Mouse (Mus musculus): ENCODE measurements around the gene Elp6. TPM values are rescaled to one million over a fixed set of nuclear protein-coding genes. Genes with fewer than 3 reads are reported as not detected.

The Elp6 gene
- polyA plus RNA-seq, 1 experiment from 2014 or later: 6.9 TPM

DNA sequence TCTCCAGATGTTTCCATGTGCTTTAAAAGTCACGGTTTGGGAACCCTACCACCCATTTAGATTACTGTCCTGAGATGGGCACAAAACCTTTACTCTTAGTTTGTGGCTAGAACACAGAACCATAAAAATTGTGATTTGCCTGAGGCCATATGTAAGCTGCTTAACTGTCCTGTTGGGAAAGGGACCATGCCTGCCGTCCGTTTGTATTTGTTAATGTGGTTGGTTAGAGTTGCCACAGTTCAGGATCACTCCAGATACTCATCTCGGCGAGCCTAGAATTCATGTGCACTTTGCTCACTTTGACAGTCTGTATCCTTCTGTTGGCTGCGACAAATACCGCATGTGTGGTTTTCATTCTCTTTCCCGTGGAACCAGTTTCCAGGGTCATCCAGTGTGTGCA, 29.9 kb downstream of the Elp6 start:
- ATAC-seq (ENCODE audit: insufficient read depth): no peak
- 38% methylated on average over 8 of the region's 8 CpGs for WGBS (ENCODE audit: insufficient replicate concordance)
- no peak overlapping the region for H3K9ac ChIP-seq
- H3K9me3 ChIP-seq (replicated peaks): no peaks in the 10 kb centered on the region
- H3K4me2 ChIP-seq: peak overlapping the region; percentile 95
- peaks cover 42% of the 10 kb centered on the region for H3K4me1 ChIP-seq (replicated peaks)
- 0 out of 2 replicates have a peak overlapping the region, but pooled peaks have one; percentile 14 for H3K27ac ChIP-seq (replicated peaks)
- H3K36me3 ChIP-seq (replicated peaks): no peaks in the 10 kb centered on the region
- peak overlapping the region; percentile 85 for H3K4me3 ChIP-seq (replicated peaks)
- H3K27me3 ChIP-seq: no peaks in the 10 kb centered on the region

DNA sequence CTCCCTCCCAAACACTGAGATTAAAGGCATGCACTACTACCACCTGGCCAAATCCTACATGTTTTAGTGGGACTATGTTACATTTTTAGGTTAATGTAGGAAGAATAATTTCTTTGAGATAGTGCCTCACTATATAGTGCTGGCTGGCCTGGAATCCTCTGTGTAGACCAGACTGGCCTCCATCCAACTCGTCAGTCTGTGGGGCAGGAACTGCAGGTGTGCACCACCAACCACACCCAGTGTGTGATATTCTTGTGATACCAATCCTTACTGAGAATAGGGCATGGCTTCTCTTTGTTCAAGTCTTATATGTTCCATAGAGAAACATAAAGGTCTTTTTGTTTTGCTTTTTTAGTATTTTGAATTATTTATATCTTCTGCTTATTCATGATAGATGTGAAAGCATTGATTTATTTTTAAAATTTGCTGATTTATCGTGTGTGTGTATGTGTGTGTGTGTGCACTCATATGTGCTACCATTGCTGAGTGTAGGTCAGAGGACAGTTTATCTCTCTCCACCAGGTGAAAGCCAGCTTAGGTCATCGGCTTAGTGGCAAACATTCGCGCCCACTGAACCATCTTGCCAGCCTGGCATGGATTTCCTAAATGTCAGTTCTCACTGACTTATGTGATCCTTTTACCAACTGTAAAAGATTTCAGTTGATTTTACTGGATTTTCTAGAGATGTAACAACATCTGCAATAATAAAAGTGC, 35.2 kb downstream of the Elp6 start:
- H3K4me3 ChIP-seq (replicated peaks): no peak overlapping the region
- H3K36me3 ChIP-seq (replicated peaks): no peaks in the 10 kb centered on the region
- peaks cover 44% of the 10 kb centered on the region for H3K4me1 ChIP-seq (replicated peaks)
- no peak overlapping the region for H3K4me2 ChIP-seq
- H3K9me3 ChIP-seq (replicated peaks): no peaks in the 10 kb centered on the region
- no peaks in the 10 kb centered on the region for H3K27me3 ChIP-seq
- no peak overlapping the region for H3K27ac ChIP-seq (replicated peaks)
- no peak for ATAC-seq (ENCODE audit: insufficient read depth)
- 57% methylated on average over 5 of the region's 5 CpGs for WGBS (ENCODE audit: insufficient replicate concordance)
- H3K9ac ChIP-seq: no peak overlapping the region

DNA sequence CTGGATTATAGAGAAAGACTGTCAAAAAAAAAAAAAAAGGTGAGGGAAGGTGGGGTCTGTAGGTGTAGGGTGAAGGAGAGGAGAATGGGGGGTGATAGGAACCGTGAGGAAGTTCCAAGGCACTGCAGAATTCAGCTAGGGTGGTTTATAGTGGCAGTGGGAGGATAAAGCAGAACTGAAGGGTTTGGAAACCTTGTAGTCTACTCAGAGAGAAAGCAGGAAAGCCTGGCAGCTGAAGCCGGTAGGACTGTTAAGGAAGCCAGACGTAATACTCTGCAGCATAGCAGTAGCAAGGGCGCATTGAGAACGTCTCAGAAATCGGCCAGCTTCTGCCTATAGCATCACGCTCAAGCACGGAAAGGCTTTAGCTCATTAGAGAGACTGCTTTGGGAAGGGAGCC, 37.0 kb downstream of the Elp6 start:
- Histone ChIP-seq H3K9me3 (replicated peaks) (no peaks in the 10 kb centered on the region), H3K9ac (no peak overlapping the region), H3K27ac (replicated peaks) (no peak overlapping the region), H3K4me1 (replicated peaks) (peaks cover 42% of the 10 kb centered on the region; the same call in 1 of the 2 replicates), H3K4me2 (no peak overlapping the region), H3K4me3 (replicated peaks) (no peak overlapping the region), H3K36me3 (replicated peaks) (no peaks in the 10 kb centered on the region), H3K27me3 (no peaks in the 10 kb centered on the region)
- ATAC-seq (ENCODE audit: insufficient read depth): no peak
- WGBS (ENCODE audit: insufficient replicate concordance): 58% methylated on average over 8 of the region's 8 CpGs

DNA sequence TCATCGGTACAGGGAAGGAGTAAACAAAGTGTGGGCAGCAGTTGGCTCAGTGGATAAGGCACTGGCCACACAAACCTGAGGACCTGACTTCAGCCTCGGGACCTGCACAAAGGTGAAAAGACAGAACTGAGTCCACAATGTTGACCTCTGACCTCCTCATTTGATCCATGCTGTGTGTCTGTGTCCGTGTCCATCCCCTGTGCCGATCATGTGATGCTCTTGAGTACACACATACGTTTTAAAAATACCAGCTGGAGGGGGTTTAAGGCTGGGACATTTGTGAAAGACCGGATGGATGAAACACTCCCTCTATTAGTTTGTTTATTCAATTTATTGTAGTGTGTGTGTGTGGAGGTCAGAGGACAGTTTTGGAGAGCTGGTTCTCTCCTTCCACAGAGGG, 38.8 kb downstream of the Elp6 start:
- H3K4me2 ChIP-seq: 0 out of 2 replicates have a peak overlapping the region, but pooled peaks have one; percentile 29
- no peaks in the 10 kb centered on the region for H3K9me3 ChIP-seq (replicated peaks)
- no peak overlapping the region for H3K9ac ChIP-seq
- peak overlapping the region; percentile 51; the same call in 1 of the 2 replicates for H3K27ac ChIP-seq (replicated peaks)
- peaks cover 35% of the 10 kb centered on the region for H3K4me1 ChIP-seq (replicated peaks)
- no peaks in the 10 kb centered on the region for H3K36me3 ChIP-seq (replicated peaks)
- 61% methylated on average over 6 of the region's 6 CpGs for WGBS (ENCODE audit: insufficient replicate concordance)
- ATAC-seq (ENCODE audit: insufficient read depth): peak; percentile 79
- H3K4me3 ChIP-seq (replicated peaks): no peak overlapping the region
- H3K27me3 ChIP-seq: no peaks in the 10 kb centered on the region

DNA sequence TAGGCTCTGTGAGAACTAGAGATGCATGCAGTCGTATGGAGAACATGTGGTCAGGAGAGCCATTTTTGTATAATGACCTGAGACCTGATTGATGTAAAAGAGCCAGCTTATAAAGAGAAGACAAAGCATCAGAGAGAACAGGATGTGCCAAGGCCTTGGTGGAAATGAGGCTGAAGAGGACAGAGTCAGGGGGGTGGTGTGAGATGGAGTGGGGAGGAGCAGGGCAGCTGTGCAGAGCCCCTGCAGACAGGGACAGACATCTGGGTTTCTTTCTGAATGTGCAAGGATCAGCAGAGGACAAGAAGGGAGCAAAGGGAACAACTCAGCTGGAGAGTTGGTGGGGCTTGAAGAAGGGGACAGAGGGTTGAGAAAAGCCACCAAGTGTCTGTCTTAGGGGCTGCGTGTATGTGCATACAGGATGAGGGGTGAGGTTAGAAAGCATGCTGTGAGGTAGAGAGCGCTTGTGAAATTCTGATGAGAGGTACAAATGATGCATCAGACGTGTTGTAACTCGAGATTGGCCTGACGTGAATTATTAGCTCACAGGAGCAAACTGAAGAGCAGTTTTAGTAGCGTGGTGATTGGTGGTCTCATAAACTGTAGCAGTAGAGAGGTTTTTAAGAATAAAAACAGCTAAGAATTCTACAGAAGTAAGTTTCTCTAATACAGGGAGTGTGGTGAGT, 40.2 kb downstream of the Elp6 start:
- no peak overlapping the region for H3K4me3 ChIP-seq (replicated peaks)
- H3K27ac ChIP-seq (replicated peaks): 0 out of 2 replicates have a peak overlapping the region, but pooled peaks have one; percentile 20
- H3K27me3 ChIP-seq: no peaks in the 10 kb centered on the region

DNA sequence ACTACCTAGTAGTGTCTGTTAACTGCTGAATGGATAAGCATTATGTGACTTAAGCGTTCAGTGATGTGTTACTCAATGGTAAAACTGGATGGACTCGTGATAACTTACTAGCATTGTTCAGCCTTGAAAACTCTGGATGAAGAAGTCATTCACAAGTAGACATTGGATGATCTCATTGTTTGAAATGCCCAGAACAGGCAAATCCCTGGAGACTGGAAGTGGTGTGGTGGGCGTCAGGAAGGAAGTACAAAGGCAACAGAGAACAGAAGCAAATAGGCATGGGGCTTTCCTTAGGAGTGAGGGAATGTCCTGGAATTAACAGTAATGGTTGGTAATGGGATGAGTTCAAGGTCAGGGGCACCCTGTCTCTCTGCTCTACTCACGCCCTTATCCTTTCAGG, 43.9 kb downstream of the Elp6 start:
- WGBS (ENCODE audit: insufficient replicate concordance): 49% methylated on average over 4 of the region's 4 CpGs
- Histone ChIP-seq H3K27ac (replicated peaks) (no peak overlapping the region), H3K4me2 (no peak overlapping the region), H3K9ac (no peak overlapping the region), H3K4me1 (replicated peaks) (peaks cover 45% of the 10 kb centered on the region), H3K4me3 (replicated peaks) (no peak overlapping the region), H3K36me3 (replicated peaks) (no peaks in the 10 kb centered on the region; the same call in 1 of the 2 replicates), H3K9me3 (replicated peaks) (no peaks in the 10 kb centered on the region), H3K27me3 (no peaks in the 10 kb centered on the region)
- no peak for ATAC-seq (ENCODE audit: insufficient read depth)

More for the DNA sequence above, 40.2 kb downstream of the Elp6 start:
- no peak for ATAC-seq (ENCODE audit: insufficient read depth)
- Histone ChIP-seq H3K36me3 (replicated peaks) (no peaks in the 10 kb centered on the region), H3K9me3 (replicated peaks) (no peaks in the 10 kb centered on the region), H3K4me1 (replicated peaks) (peaks cover 40% of the 10 kb centered on the region), H3K4me2 (peak overlapping the region; percentile 29), H3K9ac (no peak overlapping the region)
- WGBS (ENCODE audit: insufficient replicate concordance): 61% methylated on average over 7 of the region's 7 CpGs

DNA sequence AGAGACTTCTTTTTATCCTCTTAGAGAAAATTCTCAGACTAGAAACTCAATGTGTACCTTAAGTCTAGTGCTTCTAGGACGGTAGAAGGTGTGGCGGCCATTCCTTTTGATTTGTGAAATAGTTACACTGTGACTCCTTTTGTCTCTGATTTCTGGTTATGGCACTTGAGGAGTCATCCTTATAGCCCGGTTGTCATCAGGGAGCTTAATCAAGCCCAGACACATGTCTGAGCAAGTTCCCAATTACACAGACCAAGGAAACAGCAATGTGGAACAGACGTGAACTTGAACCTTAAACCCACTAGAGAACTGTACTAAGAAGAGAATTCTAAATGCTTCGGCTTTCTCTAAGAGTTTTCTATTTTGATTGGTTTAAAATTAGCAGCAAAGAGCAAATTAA, 45.2 kb downstream of the Elp6 start:
- Histone ChIP-seq H3K4me3 (replicated peaks) (no peak overlapping the region), H3K36me3 (replicated peaks) (peaks cover 4% of the 10 kb centered on the region; the same call in 1 of the 2 replicates), H3K4me2 (no peak overlapping the region), H3K27ac (replicated peaks) (no peak overlapping the region; the same call in 1 of the 2 replicates), H3K9ac (no peak overlapping the region), H3K4me1 (replicated peaks) (peaks cover 43% of the 10 kb centered on the region), H3K27me3 (no peaks in the 10 kb centered on the region), H3K9me3 (replicated peaks) (no peaks in the 10 kb centered on the region)
- no peak for ATAC-seq (ENCODE audit: insufficient read depth)
- WGBS (ENCODE audit: insufficient replicate concordance): 62% methylated on average over 5 of the region's 5 CpGs

DNA sequence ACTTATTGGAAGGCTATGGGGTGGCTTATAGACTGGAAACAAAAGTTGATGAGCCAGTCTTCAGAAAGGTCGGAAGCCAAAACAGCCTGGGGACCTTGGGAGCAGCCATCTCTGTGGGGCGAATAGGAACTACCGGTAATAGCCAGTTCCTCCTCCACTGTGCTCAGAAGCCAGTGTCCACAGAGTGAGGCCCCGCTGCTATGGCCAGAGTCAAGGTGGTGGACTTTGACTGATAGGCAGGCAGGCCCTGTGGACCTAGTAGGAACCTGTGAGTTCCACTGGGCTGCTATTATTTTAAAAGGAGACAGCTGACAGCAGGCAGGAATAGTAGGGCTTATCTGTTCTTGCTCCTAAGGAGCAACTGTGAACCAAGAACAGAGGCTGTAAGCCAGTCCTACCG, 45.6 kb downstream of the Elp6 start:
- no peaks in the 10 kb centered on the region for H3K9me3 ChIP-seq (replicated peaks)
- no peak overlapping the region for H3K4me3 ChIP-seq (replicated peaks)
- peak; percentile 63; the same call in 1 of the 2 replicates for ATAC-seq (ENCODE audit: insufficient read depth)
- no peaks in the 10 kb centered on the region for H3K27me3 ChIP-seq
- H3K4me2 ChIP-seq: no peak overlapping the region
- H3K36me3 ChIP-seq (replicated peaks): peaks cover 4% of the 10 kb centered on the region; the same call in 1 of the 2 replicates
- H3K4me1 ChIP-seq (replicated peaks): peaks cover 43% of the 10 kb centered on the region
- 51% methylated on average over 5 of the region's 5 CpGs for WGBS (ENCODE audit: insufficient replicate concordance)
- peak overlapping the region; percentile 35; the same call in 1 of the 2 replicates for H3K27ac ChIP-seq (replicated peaks)
- no peak overlapping the region for H3K9ac ChIP-seq

DNA sequence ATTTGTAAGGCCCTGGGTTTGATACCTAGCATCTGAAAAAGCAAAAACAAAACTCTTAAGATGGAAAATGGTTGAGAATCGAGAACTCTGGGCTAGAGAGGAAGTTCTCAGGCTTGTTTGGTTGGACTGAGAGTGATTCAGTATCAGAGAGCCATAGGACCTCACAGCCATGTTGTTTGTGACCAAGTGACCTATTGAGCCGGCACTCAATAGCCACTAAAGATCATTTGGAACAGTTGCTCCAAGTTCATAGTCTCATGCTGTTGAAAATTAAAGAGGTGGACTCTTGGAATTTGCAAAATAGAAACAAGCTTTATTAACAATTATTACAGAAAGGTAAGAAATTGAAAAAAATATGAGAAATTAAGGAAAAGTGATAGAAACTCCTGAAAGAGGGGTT, 46.4 kb downstream of the Elp6 start:
- 45% methylated on average over 2 of the region's 2 CpGs for WGBS (ENCODE audit: insufficient replicate concordance)
- no peak overlapping the region for H3K4me2 ChIP-seq
- H3K9ac ChIP-seq: no peak overlapping the region
- peaks cover 4% of the 10 kb centered on the region; the same call in 1 of the 2 replicates for H3K36me3 ChIP-seq (replicated peaks)
- no peaks in the 10 kb centered on the region for H3K9me3 ChIP-seq (replicated peaks)
- no peak overlapping the region for H3K4me3 ChIP-seq (replicated peaks)
- no peaks in the 10 kb centered on the region for H3K27me3 ChIP-seq
- no peak for ATAC-seq (ENCODE audit: insufficient read depth)
- H3K4me1 ChIP-seq (replicated peaks): peaks cover 36% of the 10 kb centered on the region
- peak overlapping the region; percentile 35; the same call in 1 of the 2 replicates for H3K27ac ChIP-seq (replicated peaks)

DNA sequence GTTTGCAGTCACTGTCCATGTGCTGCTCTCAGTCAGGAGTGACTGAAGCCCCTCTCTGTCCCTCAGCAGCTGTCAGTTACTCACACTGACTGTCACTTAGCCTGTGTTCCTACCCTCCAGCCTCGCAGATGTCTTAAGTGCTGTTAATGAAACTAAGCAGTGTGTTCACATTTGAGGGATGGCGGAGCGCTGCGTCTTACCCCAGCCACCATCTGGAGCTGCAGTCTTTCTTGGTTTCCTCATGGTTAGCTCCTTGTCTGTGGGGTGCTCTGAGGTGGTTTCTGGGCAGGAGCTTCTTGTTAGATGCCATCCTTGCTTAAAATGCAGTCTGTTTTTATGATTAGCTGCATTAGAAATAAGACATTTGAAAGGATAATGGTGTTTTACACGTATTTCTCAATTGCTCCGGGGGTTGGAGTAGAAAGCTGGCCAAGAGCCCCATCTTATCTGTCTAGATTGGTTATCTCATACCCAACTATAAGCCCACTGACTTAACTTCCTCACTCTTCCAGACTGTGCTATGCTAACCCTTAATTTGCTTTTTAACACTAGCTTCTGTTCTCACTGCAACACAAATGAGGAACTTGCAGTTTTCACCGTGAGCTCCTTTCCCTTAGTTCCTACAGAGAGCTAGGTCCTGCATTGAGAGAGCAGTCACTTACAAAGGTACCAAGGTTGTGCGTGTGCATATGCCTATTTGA, 47.1 kb downstream of the Elp6 start:
- Histone ChIP-seq H3K9me3 (replicated peaks) (no peaks in the 10 kb centered on the region), H3K4me2 (no peak overlapping the region; the same call in 1 of the 2 replicates), H3K27ac (replicated peaks) (peak overlapping the region; percentile 19; the same call in 1 of the 2 replicates), H3K27me3 (no peaks in the 10 kb centered on the region), H3K4me3 (replicated peaks) (no peak overlapping the region), H3K9ac (no peak overlapping the region), H3K4me1 (replicated peaks) (peaks cover 34% of the 10 kb centered on the region), H3K36me3 (replicated peaks) (peaks cover 4% of the 10 kb centered on the region; the same call in 1 of the 2 replicates)
- WGBS (ENCODE audit: insufficient replicate concordance): 36% methylated on average over 8 of the region's 8 CpGs
- no peak for ATAC-seq (ENCODE audit: insufficient read depth)

DNA sequence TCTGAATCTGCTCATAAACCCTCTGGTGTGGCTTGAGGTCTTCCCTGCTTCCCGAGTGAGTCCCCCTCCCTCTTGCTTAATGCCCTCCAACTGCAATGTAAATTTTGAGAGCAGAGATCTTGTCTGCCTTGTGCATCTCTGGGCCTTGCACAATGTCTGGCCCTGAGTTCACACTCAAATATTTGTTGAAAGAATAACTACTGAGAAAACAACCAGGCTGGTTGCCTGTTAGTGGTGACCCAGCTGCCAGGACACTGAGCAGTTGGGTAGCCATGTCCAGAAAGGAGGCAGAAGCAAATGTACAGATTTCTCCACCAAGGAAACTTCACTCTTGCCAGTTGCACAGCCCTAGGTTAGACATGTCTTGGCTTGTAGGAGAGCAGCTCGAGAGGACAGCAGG, 53.4 kb downstream of the Elp6 start:
- 64% methylated on average over 2 of the region's 2 CpGs for WGBS (ENCODE audit: insufficient replicate concordance)
- ATAC-seq (ENCODE audit: insufficient read depth): peak; percentile 61; the same call in 1 of the 2 replicates
- H3K27ac ChIP-seq (replicated peaks): peak overlapping the region; percentile 24; the same call in 1 of the 2 replicates

More for the DNA sequence above, 53.4 kb downstream of the Elp6 start:
- H3K27me3 ChIP-seq: no peaks in the 10 kb centered on the region
- peaks cover 9% of the 10 kb centered on the region for H3K36me3 ChIP-seq (replicated peaks)
- H3K4me3 ChIP-seq (replicated peaks): no peak overlapping the region
- no peak overlapping the region for H3K9ac ChIP-seq
- no peaks in the 10 kb centered on the region for H3K9me3 ChIP-seq (replicated peaks)
- no peak overlapping the region for H3K4me2 ChIP-seq
- 0 out of 2 replicates have a peak, but pooled peaks cover 3% of the 10 kb centered on the region for H3K4me1 ChIP-seq (replicated peaks)
